Mouse (Mus musculus) stomach, embryonic 16.5 days (tissue): Measurements from ENCODE around the gene Pcbp2. TPM values are rescaled to one million over a fixed set of nuclear protein-coding genes. Genes with fewer than 3 reads are reported as not detected.

Source experiments
- ATAC-seq: fragments of 200-750 bp; cut with Nextera tagmentation; 2 replicates; pipeline ENCODE4 v1.8.0; 2017; ENCODE audit warnings: moderate number of reproducible peaks, moderate TSS enrichment; ENCODE audit not compliant: insufficient read depth, low FRiP score
- H3K27ac ChIP-seq: fragments of 300-500 bp; sonication (generic); 2 replicates; pipeline ENCODE4 v1.5.1; 2014; ENCODE audit warnings: low read length
- H3K27me3 ChIP-seq: fragments of 300-500 bp; sonication (generic); 2 replicates; pipeline ENCODE4 v1.6.1; 2014; ENCODE audit warnings: low read length, control low read depth, mixed read lengths; ENCODE audit not compliant: control insufficient read depth, insufficient read depth
- H3K36me3 ChIP-seq: fragments of 300-500 bp; sonication (generic); 2 replicates; pipeline ENCODE4 v1.6.1; 2014; ENCODE audit warnings: low read length; ENCODE audit not compliant: control insufficient read depth, insufficient read depth
- H3K4me1 ChIP-seq: fragments of 300-500 bp; sonication (generic); 2 replicates; pipeline ENCODE4 v1.6.1; 2014; ENCODE audit warnings: low read length, control low read depth, mixed read lengths; ENCODE audit not compliant: control insufficient read depth, insufficient read depth
- H3K4me2 ChIP-seq: fragments of 300-500 bp; sonication (generic); 2 replicates; pipeline ENCODE4 v1.6.1; 2014; ENCODE audit warnings: low read depth, low read length, mixed read lengths
- H3K4me3 ChIP-seq: fragments of 300-500 bp; sonication (generic); replicated peaks from 2 replicates; pipeline ENCODE4 v1.5.1; 2014; ENCODE audit warnings: mild to moderate bottlenecking, low read length
- H3K9ac ChIP-seq: fragments of 300-500 bp; sonication (generic); 2 replicates; pipeline ENCODE4 v1.6.1; 2014; ENCODE audit warnings: low read length
- H3K9me3 ChIP-seq: fragments of 300-500 bp; sonication (generic); replicated peaks from 2 replicates; pipeline ENCODE4 v1.6.1; 2016; ENCODE audit warnings: low read length, control low read depth; ENCODE audit not compliant: control insufficient read depth
- whole genome bisulfite sequencing: fragments of 180-500 bp; shearing (Covaris S2); extraction: QIAGEN DNeasy Blood & Tissue Kit; methylation state at CpG from one replicate; pipeline ENCODE4 v1.1.7; 2014; 5-methylcytosine and 5-hydroxymethylcytosine counted together
- polyA plus RNA-seq: library from polyadenylated mRNA; unstranded; fragments of >200 nt; fragmentation: Nextera tagmentation; extraction: Ambion mirVana; gene quantifications from 2 replicates; pipeline ENCODE4 v1.2.1, GENCODE M21; 2015

The Pcbp2 gene
- polyA plus RNA-seq, 1 experiment from 2014 or later: 166 TPM

GRCm38 (mm10) chr15:102507561-102507960 is 37.2 kb downstream of the Pcbp2 start:
- H3K27ac ChIP-seq: no peak overlapping the region
- H3K9me3 ChIP-seq: no peaks in the 10 kb centered on the region
- no peaks in the 10 kb centered on the region for H3K27me3 ChIP-seq
- no peak overlapping the region for H3K4me3 ChIP-seq
- ATAC-seq: no peak
- no peaks in the 10 kb centered on the region; the same call in 1 of the 2 replicates for H3K36me3 ChIP-seq
- peaks cover 27% of the 10 kb centered on the region for H3K4me1 ChIP-seq
- H3K9ac ChIP-seq: no peak overlapping the region
- no peak overlapping the region for H3K4me2 ChIP-seq

GRCm38 (mm10) chr15:102508336-102508735 is 38.0 kb downstream of the Pcbp2 start:
- Histone ChIP-seq H3K4me2 (no peak overlapping the region), H3K9me3 (no peaks in the 10 kb centered on the region), H3K27me3 (no peaks in the 10 kb centered on the region), H3K27ac (no peak overlapping the region), H3K36me3 (no peaks in the 10 kb centered on the region; the same call in 1 of the 2 replicates), H3K9ac (no peak overlapping the region), H3K4me1 (peaks cover 28% of the 10 kb centered on the region), H3K4me3 (no peak overlapping the region)
- 78% methylated on average over 3 of the region's 3 CpGs for WGBS
- no peak for ATAC-seq

GRCm38 (mm10) chr15:102510110-102510509 is 39.8 kb downstream of the Pcbp2 start:
- no peaks in the 10 kb centered on the region for H3K27me3 ChIP-seq
- no peaks in the 10 kb centered on the region for H3K36me3 ChIP-seq
- H3K4me1 ChIP-seq: peaks cover 28% of the 10 kb centered on the region
- H3K9me3 ChIP-seq: no peaks in the 10 kb centered on the region
- peak overlapping the region; percentile 85 for H3K27ac ChIP-seq
- H3K9ac ChIP-seq: peak overlapping the region; percentile 76
- peak overlapping the region; percentile 70 for H3K4me3 ChIP-seq
- ATAC-seq: peak; percentile 41; the same call in 1 of the 2 replicates
- 6% methylated on average over 9 of the region's 9 CpGs for WGBS
- H3K4me2 ChIP-seq: peak overlapping the region; percentile 95

GRCm38 (mm10) chr15:102510590-102511284 is 40.4 kb downstream of the Pcbp2 start:
- Histone ChIP-seq H3K27ac (peak overlapping the region; percentile 85), H3K9ac (peak overlapping the region; percentile 76), H3K9me3 (no peaks in the 10 kb centered on the region), H3K4me3 (peak overlapping the region; percentile 70), H3K36me3 (no peaks in the 10 kb centered on the region), H3K4me1 (peaks cover 32% of the 10 kb centered on the region), H3K4me2 (peak overlapping the region; percentile 95), H3K27me3 (no peaks in the 10 kb centered on the region)
- ATAC-seq: peak; percentile 95
- WGBS: 1% methylated on average over 34 of the region's 34 CpGs

- Histone ChIP-seq H3K27me3 (no peaks in the 10 kb centered on the region), H3K4me2 (peak overlapping the region; percentile 95), H3K4me3 (peak overlapping the region; percentile 70), H3K4me1 (peaks cover 38% of the 10 kb centered on the region), H3K27ac (peak overlapping the region; percentile 80), H3K36me3 (no peaks in the 10 kb centered on the region), H3K9me3 (no peaks in the 10 kb centered on the region), H3K9ac (peak overlapping the region; percentile 76)
- 14% methylated on average over 6 of the region's 6 CpGs for WGBS
- ATAC-seq: no peak
These were observed 41.0 kb downstream of the Pcbp2 start for GRCm38 (mm10) chr15:102511285-102511833.

- Histone ChIP-seq H3K36me3 (no peaks in the 10 kb centered on the region), H3K9ac (no peak overlapping the region), H3K27me3 (no peaks in the 10 kb centered on the region), H3K27ac (peak overlapping the region; percentile 80; the same call in 1 of the 2 replicates), H3K4me1 (peaks cover 38% of the 10 kb centered on the region), H3K4me3 (no peak overlapping the region), H3K9me3 (no peaks in the 10 kb centered on the region), H3K4me2 (no peak overlapping the region)
- no peak for ATAC-seq
- 45% methylated on average over 5 of the region's 5 CpGs for WGBS
These were observed 41.7 kb downstream of the Pcbp2 start for GRCm38 (mm10) chr15:102512010-102512409.

GRCm38 (mm10) chr15:102512471-102512870 is 42.1 kb downstream of the Pcbp2 start:
- no peaks in the 10 kb centered on the region for H3K9me3 ChIP-seq
- no peaks in the 10 kb centered on the region for H3K27me3 ChIP-seq
- H3K27ac ChIP-seq: no peak overlapping the region
- peaks cover 38% of the 10 kb centered on the region for H3K4me1 ChIP-seq
- H3K4me2 ChIP-seq: no peak overlapping the region
- ATAC-seq: no peak
- no peaks in the 10 kb centered on the region for H3K36me3 ChIP-seq
- no peak overlapping the region for H3K4me3 ChIP-seq
- H3K9ac ChIP-seq: no peak overlapping the region

- no peaks in the 10 kb centered on the region for H3K36me3 ChIP-seq
- 83% methylated on average over 3 of the region's 3 CpGs for WGBS
- H3K9me3 ChIP-seq: no peaks in the 10 kb centered on the region
- H3K4me3 ChIP-seq: no peak overlapping the region
- H3K27ac ChIP-seq: no peak overlapping the region
- ATAC-seq: no peak
- H3K4me1 ChIP-seq: peaks cover 38% of the 10 kb centered on the region
- H3K27me3 ChIP-seq: no peaks in the 10 kb centered on the region
- no peak overlapping the region for H3K4me2 ChIP-seq
- H3K9ac ChIP-seq: no peak overlapping the region
These were observed 42.7 kb downstream of the Pcbp2 start for GRCm38 (mm10) chr15:102513004-102513403.

GRCm38 (mm10) chr15:102515261-102515660 is 44.9 kb downstream of the Pcbp2 start:
- Histone ChIP-seq H3K4me1 (peaks cover 42% of the 10 kb centered on the region), H3K27ac (no peak overlapping the region), H3K4me3 (no peak overlapping the region), H3K27me3 (no peaks in the 10 kb centered on the region), H3K9me3 (no peaks in the 10 kb centered on the region), H3K36me3 (no peaks in the 10 kb centered on the region), H3K4me2 (no peak overlapping the region), H3K9ac (no peak overlapping the region)
- ATAC-seq: no peak
- 90% methylated on average over 2 of the region's 2 CpGs for WGBS
